Mouse (Mus musculus) E14TG2a.4 (cell line): ENCODE results near the gene Ttbk2.

Source experiments
- CTCF ChIP-seq: conservative IDR thresholded peaks from 2 replicates; pipeline ENCODE4 v1.5.1; 2014; ENCODE audit warnings: low read length
- POU5F1 ChIP-seq: IDR thresholded peaks from 2 replicates; pipeline ENCODE4 v1.6.1; 2014; ENCODE audit warnings: low read length, borderline replicate concordance

DNA sequence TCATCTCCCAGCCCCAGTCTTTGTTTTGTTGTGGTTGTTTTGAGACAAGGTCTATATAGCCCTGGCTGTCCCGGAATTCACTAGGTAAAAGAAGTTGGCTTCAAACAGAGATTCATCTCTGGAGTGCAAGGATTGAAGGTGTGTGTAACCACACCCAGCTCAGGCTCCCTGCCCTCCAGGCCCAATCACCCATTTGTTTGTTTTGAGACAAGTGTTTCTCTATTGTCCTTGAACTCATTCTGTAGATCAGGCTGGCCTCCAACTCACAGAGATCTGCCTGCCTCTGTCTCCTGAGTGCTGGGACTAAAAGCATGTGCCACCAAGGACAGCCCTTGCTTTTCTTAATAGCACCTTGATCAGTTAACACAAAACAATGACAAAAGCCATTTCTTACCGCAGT is 102.4 kb downstream of the Ttbk2 start:
- no peak for TF ChIP-seq CTCF
- TF ChIP-seq POU5F1 = no peak
